Mouse (Mus musculus) C3H10T1/2 (cell line): ENCODE results near the gene Stfa2. TPM values are rescaled to one million over a fixed set of nuclear protein-coding genes. Genes with fewer than 3 reads are reported as not detected.

Experiments
- polyA plus RNA-seq, 2 experiments: library from polyadenylated mRNA; unstranded; fragments of >200 nt; fragmentation: generic; extraction: Trizol; gene quantifications; one replicate each; pipeline ENCODE4 v1.2.1; 2012; ENCODE audit warnings: missing spikeins in 2 of 2

Gene Stfa2
- not detected for polyA plus RNA-seq

DNA sequence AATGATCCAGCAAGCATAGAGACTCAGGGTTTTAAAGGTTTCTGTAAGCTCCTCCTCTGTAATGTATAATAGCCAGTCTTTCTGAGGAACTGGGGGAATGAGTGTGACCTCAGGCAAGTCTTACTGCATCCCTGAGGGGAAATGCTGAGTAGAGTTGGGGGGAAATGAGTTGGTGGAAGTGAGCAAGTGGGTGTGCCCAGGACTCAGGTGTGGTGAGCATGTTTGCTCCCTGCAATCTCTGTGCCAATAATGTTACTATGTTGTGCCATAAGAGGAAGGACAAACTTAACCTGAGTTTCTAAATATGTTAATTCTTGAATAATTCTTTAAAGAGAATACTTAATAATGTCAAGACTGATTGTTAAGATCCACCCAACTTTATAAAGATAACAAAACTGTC is at the start of gene Stfa2:
Stfa2 (minus strand) TSS at position 101 of the 400 bp plus-strand sequence.

DNA sequence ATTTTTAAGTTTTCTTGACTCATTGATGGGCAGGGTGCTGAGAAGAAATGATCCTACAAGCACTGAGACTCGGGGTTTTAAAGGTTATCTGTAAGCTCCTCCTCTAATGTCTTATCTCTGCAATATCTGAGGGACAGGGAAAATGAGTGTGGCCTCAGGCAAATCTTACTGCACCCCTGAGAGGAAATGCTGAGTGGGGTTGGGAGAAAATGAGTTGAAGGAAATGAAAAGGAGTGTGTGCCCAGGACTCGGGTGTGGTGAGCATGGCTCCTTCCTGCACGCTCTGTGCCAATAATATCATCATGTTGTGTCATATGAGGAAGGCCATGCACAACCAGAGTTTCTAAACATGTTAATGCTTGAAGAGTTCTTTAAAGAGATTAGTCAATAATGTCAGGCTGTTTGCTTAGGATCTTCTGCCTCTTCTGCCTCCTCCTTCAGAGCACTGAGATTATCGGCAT is 47.1 kb upstream of the Stfa2 start, which contains the start of gene Stfa3:
Stfa3 (minus strand) TSS at position 51 of the 461 bp plus-strand sequence.

GRCm38 (mm10) chr16:36367648-36368047 is 40.6 kb downstream of the Stfa2 start, which contains the start of gene BC100530:
TSS of gene BC100530 (minus strand) at chr16:36367748.

Other genes with a start within 250 kb of the Stfa2 start
- gene Gm5483, start 224.2 kb downstream of the Stfa2 start, polyA plus RNA-seq, result not detected
- not detected for gene Gm5416, start 198.1 kb downstream of the Stfa2 start, polyA plus RNA-seq
- gene 2010005H15Rik, start 187.0 kb downstream of the Stfa2 start, polyA plus RNA-seq, result under 1 TPM in 1 of 2 experiments, not detected in 1; 0.92 TPM
- not detected for gene Stfa1, start 131.5 kb downstream of the Stfa2 start, polyA plus RNA-seq
- gene BC117090, start 74.1 kb downstream of the Stfa2 start, polyA plus RNA-seq, result not detected
- gene BC100530, start 40.7 kb downstream of the Stfa2 start, polyA plus RNA-seq, result not detected
- not detected for gene Stfa3, start 46.9 kb upstream of the Stfa2 start, polyA plus RNA-seq
- gene Casr, start 153.7 kb upstream of the Stfa2 start, polyA plus RNA-seq, result not detected